Mouse (Mus musculus) kidney, adult 2 months (tissue): ENCODE measurements around the gene Gja8.

Experiments used
- CTCF ChIP-seq: fragments of 200-500 bp; conservative IDR thresholded peaks from 2 replicates; pipeline ENCODE4 v1.5.1; 2011; ENCODE audit warnings: low read depth, mild to moderate bottlenecking, control low read depth, low read length, moderate library complexity, mixed read lengths; ENCODE audit not compliant: insufficient read depth, insufficient read length
- POLR2A ChIP-seq: fragments of 200-500 bp; IDR thresholded peaks from one replicate; pipeline ENCODE4 v1.6.1; 2011; ENCODE audit warnings: low read depth, low read length, control low read depth

DNA sequence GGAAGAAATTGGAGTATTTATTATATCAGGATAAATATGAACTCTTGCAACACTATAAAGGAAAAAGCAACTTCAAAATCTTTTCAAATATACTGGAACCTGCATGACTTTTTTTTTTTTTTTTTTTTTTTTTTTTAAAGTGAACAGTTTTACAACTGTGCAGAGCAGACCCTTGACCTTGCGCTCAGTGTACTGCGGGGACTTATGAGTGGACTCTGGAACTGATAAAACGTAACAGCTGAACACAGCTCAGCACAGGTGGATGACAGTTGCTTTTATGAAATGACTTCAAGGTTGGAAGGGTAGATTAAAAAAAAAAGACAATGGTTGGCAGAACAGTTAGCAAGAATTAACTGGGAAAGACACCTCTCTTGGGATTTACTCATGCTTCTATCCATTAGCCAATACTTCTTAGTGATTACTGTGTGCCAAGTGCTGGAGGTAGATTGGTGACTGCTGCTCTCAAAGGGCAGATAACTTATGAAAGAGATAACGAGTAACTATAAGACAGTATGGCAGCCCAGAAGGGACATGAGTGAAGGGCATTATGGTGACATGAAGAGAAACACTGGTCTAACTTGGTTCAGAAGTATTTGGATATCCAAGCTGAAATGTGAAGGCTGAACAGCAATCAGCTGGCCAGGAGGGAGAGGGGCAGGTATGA, 23.4 kb downstream of the Gja8 start:
- TF ChIP-seq POLR2A: no peak
- no peak for TF ChIP-seq CTCF
